Comparison of ENCODE assay signal across 22 mouse cellular contexts in genomic region chr5:110506856-110507255, GRCm38 (mm10). TPM values are rescaled to one million over a fixed set of nuclear protein-coding genes. Genes with fewer than 3 reads are reported as not detected.
DNase-seq lines count a peak whose midpoint lies in the region; ATAC-seq lines count a peak whose summit lies in the region.
"Had no signal": no experiment of that assay in that cellular context is flagged by ENCODE, and none has a peak within 500 bp of the region (broad histone marks: within the 10 kb centered on the region; RNA-seq: fewer than 3 reads in every experiment).

No protein-coding gene starts in this region.

- H3K27ac ChIP-seq in intestine, embryonic 15.5 days, result no peak overlapping the region
- H3K27ac ChIP-seq in midbrain, embryonic 10.5 days (replicated peaks), result no peak overlapping the region
- H3K27ac ChIP-seq: embryonic facial prominence, embryonic 12.5 days; forebrain, embryonic 12.5 days; gastrocnemius, adult 2 months; heart, embryonic 15.5 days; hindbrain, postnatal 0 days; kidney, embryonic 15.5 days had no signal

- H3K27me3 ChIP-seq in intestine, embryonic 15.5 days (replicated peaks), result no peaks in the 10 kb centered on the region
- H3K27me3 ChIP-seq in midbrain, embryonic 10.5 days (ENCODE audit: low read depth, poor library complexity, severe bottlenecking), result 0 out of 2 replicates have a peak, but pooled peaks cover 3% of the 10 kb centered on the region
- H3K27me3 ChIP-seq: embryonic facial prominence, embryonic 12.5 days; heart, embryonic 15.5 days; kidney, embryonic 15.5 days had no signal

- no peaks in the 10 kb centered on the region for H3K9me3 ChIP-seq in intestine, embryonic 15.5 days
- no peaks in the 10 kb centered on the region for H3K9me3 ChIP-seq in midbrain, embryonic 10.5 days (replicated peaks)
- H3K9me3 ChIP-seq: embryonic facial prominence, embryonic 12.5 days; forebrain, embryonic 12.5 days; heart, embryonic 15.5 days; kidney, embryonic 15.5 days had no signal

- H3K36me3 ChIP-seq in intestine, embryonic 15.5 days, result no peaks in the 10 kb centered on the region
- H3K36me3 ChIP-seq in midbrain, embryonic 10.5 days, result no peaks in the 10 kb centered on the region
- H3K36me3 ChIP-seq: embryonic facial prominence, embryonic 12.5 days; forebrain, embryonic 12.5 days; heart, embryonic 15.5 days; kidney, embryonic 15.5 days had no signal

- no peak overlapping the region for H3K4me2 ChIP-seq in intestine, embryonic 15.5 days (replicated peaks)
- H3K4me2 ChIP-seq: embryonic facial prominence, embryonic 12.5 days; heart, embryonic 11.5 days; heart, embryonic 15.5 days; kidney, embryonic 15.5 days had no signal

- H3K4me3 ChIP-seq in intestine, embryonic 15.5 days (replicated peaks), result no peak overlapping the region
- H3K4me3 ChIP-seq in midbrain, embryonic 10.5 days, result no peak overlapping the region
- H3K4me3 ChIP-seq: embryonic facial prominence, embryonic 12.5 days; forebrain, embryonic 12.5 days; gastrocnemius, adult 2 months; heart, embryonic 15.5 days; kidney, embryonic 15.5 days had no signal

- H3K4me1 ChIP-seq in intestine, embryonic 15.5 days (replicated peaks), result no peaks in the 10 kb centered on the region
- H3K4me1 ChIP-seq in midbrain, embryonic 10.5 days, result peaks cover 18% of the 10 kb centered on the region
- H3K4me1 ChIP-seq: embryonic facial prominence, embryonic 12.5 days; kidney, embryonic 15.5 days had no signal

- DNase-seq in cerebellum, adult 18-20 months, result peak; percentile 42 to 43
- peak; percentile 30 to 36 for DNase-seq in heart, adult 18-20 months
- DNase-seq in heart, adult 9 months (ENCODE audit: low spot score in 2 of 2), result no peak
- DNase-seq in adipocyte (ENCODE audit: low spot score), result peak; percentile 15
- peak; percentile 43 to 68 for DNase-seq in cerebellum, postnatal 10 days
- no peak for DNase-seq in midbrain, embryonic 10.5 days (ENCODE audit: low spot score)
- DNase-seq: adrenal gland, postnatal 14 days; forebrain, postnatal 0 days; gastrocnemius, adult 2 months; gastrocnemius, postnatal 25 days; heart, adult 11 months; heart, postnatal 14 days; kidney, adult 18-20 months had no signal

- 79% methylated on average over 3 of the region's 3 CpGs for WGBS in intestine, embryonic 15.5 days
- WGBS in midbrain, embryonic 10.5 days, result 88% methylated on average over 3 of the region's 3 CpGs

- H3K9ac ChIP-seq in intestine, embryonic 15.5 days, result no peak overlapping the region
- H3K9ac ChIP-seq: embryonic facial prominence, embryonic 12.5 days; forebrain, embryonic 12.5 days; forebrain, postnatal 0 days; heart, embryonic 15.5 days; kidney, embryonic 15.5 days had no signal

- no peak for ATAC-seq in cerebellum, adult (ENCODE audit: insufficient number of reproducible peaks, low FRiP score, low TSS enrichment)
- no peak for ATAC-seq in intestine, embryonic 15.5 days
- ATAC-seq: forebrain, postnatal 0 days; hindbrain, postnatal 0 days had no signal

RNA-seq across cellular contexts. Expression of gene Galnt9, which starts 37.3 kb away (rescaled TPM):
- total RNA-seq in heart, adult 18-20 months (2021), result under 1 TPM in 1 of 2 experiments, not detected in 1; 0.13 TPM
- 0.36 and 0.53 TPM in 2 replicates for polyA plus RNA-seq in intestine, embryonic 15.5 days (2015; fragmentation: Nextera tagmentation; extraction: Ambion mirVana)
- 3.4 and 7.3 TPM in 2 replicates for polyA plus RNA-seq in midbrain, embryonic 10.5 days (2016; fragmentation: Nextera tagmentation; extraction: Ambion mirVana)
- total RNA-seq: adrenal gland, postnatal 14 days; gastrocnemius, adult 2 months; gastrocnemius, postnatal 25 days; heart, postnatal 14 days; hematopoietic stem cell, adult 5-6 weeks had no signal
- polyA plus RNA-seq: heart, embryonic 11.5 days had no signal

RNA-seq across cellular contexts. Expression of gene Fbrsl1, which starts 58.6 kb away (rescaled TPM):
- 10 to 100 TPM; 44.9 to 50.1 TPM for total RNA-seq in heart, adult 18-20 months (2021)
- polyA plus RNA-seq in intestine, embryonic 15.5 days (2015; fragmentation: Nextera tagmentation; extraction: Ambion mirVana), result 9.6 and 11.2 TPM in 2 replicates
- 10.3 and 14.6 TPM in 2 replicates for polyA plus RNA-seq in midbrain, embryonic 10.5 days (2016; fragmentation: Nextera tagmentation; extraction: Ambion mirVana)

Comparison
In these comparisons a context has a peak if more than half of its experiments do, and no peak if none do; other contexts are left out.
1. DNase-seq: peak in cerebellum, adult 18-20 months (2 of 2), heart, adult 18-20 months (2 of 2), adipocyte (single experiment) and cerebellum, postnatal 10 days (2 of 2); none in heart, adult 9 months (0 of 2) and midbrain, embryonic 10.5 days (single experiment).